Mouse (Mus musculus) monocyte, adult 2 months (primary cell): Measurements from ENCODE around the gene Pfn3.

Experiments used
- DNase-seq, 2 experiments: peaks; one replicate each; pipeline ENCODE4 v3.0.0; 2022; ENCODE audit warnings: low spot score in 2 of 2, low read depth in 1 of 2

Pfn3 gene

GRCm38 (mm10) chr13:55431889-55432685 is 17.1 kb upstream of the Pfn3 start:
- peak in 1 of 2 experiments; percentile 40 for DNase-seq

GRCm38 (mm10) chr13:55430566-55430965 is 15.5 kb upstream of the Pfn3 start:
- DNase-seq = no peak

GRCm38 (mm10) chr13:55429226-55429888 is 14.3 kb upstream of the Pfn3 start:
- DNase-seq = peak; percentile 73 to 77

GRCm38 (mm10) chr13:55426613-55427012 is 11.6 kb upstream of the Pfn3 start, which contains the start of gene F12:
F12 (minus strand) TSS chr13:55426793.
- DNase-seq = no peak

GRCm38 (mm10) chr13:55420933-55421800 is 6.1 kb upstream of the Pfn3 start:
- DNase-seq = peak in 1 of 2 experiments; percentile 62

- no peak for DNase-seq
These were observed 5.2 kb upstream of the Pfn3 start for GRCm38 (mm10) chr13:55420018-55420932.

GRCm38 (mm10) chr13:55419142-55419541 is 4.1 kb upstream of the Pfn3 start:
- no peak for DNase-seq

GRCm38 (mm10) chr13:55418004-55418403 is 3.0 kb upstream of the Pfn3 start:
- peak; percentile 76 to 82 for DNase-seq

GRCm38 (mm10) chr13:55413333-55413732 is 1.7 kb downstream of the Pfn3 start:
- DNase-seq = no peak

GRCm38 (mm10) chr13:55412643-55413307 is 2.3 kb downstream of the Pfn3 start:
- no peak for DNase-seq

GRCm38 (mm10) chr13:55411826-55412225 is 3.2 kb downstream of the Pfn3 start:
- no peak for DNase-seq

GRCm38 (mm10) chr13:55408546-55409120 is 6.4 kb downstream of the Pfn3 start:
- DNase-seq = no peak

- DNase-seq = no peak
These were observed 7.7 kb downstream of the Pfn3 start for GRCm38 (mm10) chr13:55407341-55407740.

- DNase-seq = peak in 1 of 2 experiments; percentile 45
These were observed 9.1 kb downstream of the Pfn3 start for GRCm38 (mm10) chr13:55405783-55406390.

- peak; percentile 66 to 73 for DNase-seq
These were observed 9.9 kb downstream of the Pfn3 start for GRCm38 (mm10) chr13:55404853-55405782.

GRCm38 (mm10) chr13:55403935-55404852 is 10.8 kb downstream of the Pfn3 start:
- DNase-seq = no peak

GRCm38 (mm10) chr13:55403266-55403665 is 11.8 kb downstream of the Pfn3 start:
- DNase-seq = no peak
